Mouse (Mus musculus): ENCODE data around the gene Olah. TPM values are rescaled to one million over a fixed set of nuclear protein-coding genes. Genes with fewer than 3 reads are reported as not detected.
"Not testable (repeated sequence)": the region's sequence is repeated elsewhere in the genome, so short reads cannot be mapped to it uniquely, and the experiment has no call there.

The Olah gene
- polyA plus RNA-seq (2014; fragmentation: Nextera tagmentation; extraction: Ambion mirVana): not detected in 2 replicates

DNA sequence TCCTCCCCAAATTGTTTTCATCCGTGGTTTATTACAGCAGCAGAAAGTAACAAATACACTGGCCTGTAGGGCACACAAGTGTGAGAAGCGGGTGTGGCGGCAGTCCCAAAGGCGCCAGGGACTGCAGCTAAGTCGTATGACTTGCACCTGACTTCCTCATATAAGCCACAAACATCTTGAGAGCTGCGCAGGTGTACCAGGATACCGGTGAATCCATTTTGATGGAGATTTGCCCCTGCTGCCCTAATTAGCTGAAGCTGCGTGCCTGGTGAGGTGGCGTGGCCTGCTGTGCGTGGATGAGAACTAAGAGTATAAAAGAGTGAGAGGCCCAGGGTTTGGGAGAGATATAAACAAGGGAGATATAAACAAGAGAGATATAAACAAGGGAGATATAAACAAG lies at the start of gene Olah:
Gene Olah (minus strand): TSS at position 101 of the 400 bp plus-strand sequence.
- H3K9me3 ChIP-seq (ENCODE audit: control insufficient read depth, low read depth, low read length); H3K4me1 ChIP-seq (ENCODE audit: control insufficient read depth, insufficient read depth, low read length); ATAC-seq (ENCODE audit: insufficient number of reproducible peaks, insufficient read depth, low FRiP score, low read depth); H3K9ac ChIP-seq (replicated peaks; ENCODE audit: low read depth, low read length); H3K36me3 ChIP-seq (ENCODE audit: control insufficient read depth, insufficient read depth, low read length); H3K27me3 ChIP-seq (ENCODE audit: control insufficient read depth, insufficient read depth, low read length); H3K27ac ChIP-seq (ENCODE audit: low read length); H3K4me3 ChIP-seq (ENCODE audit: low read depth, low read length); H3K4me2 ChIP-seq (replicated peaks; ENCODE audit: low read depth, low read length): not testable (repeated sequence)
- 65% methylated on average over 10 of the region's 10 CpGs for WGBS

DNA sequence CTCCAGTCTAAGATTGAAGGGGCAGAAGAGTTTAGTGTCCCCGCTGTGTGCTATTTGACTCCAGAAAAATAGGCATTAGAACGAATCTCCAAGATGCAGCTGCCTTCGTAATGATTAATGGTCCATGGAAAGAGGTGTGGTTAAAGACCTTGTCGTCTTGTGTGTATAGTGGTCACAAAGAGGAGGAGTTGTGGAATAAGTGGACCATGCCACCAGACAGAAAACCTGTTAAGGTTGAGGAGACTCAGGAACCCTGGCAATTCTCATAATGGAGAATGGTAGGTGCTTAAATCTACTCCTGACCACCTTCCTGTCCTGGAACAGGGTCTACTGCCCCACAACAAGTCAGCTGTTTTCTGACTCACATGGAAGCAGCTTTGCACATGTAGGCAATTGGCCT lies 49.0 kb upstream of the Olah start:
- H3K36me3 ChIP-seq (ENCODE audit: control insufficient read depth, insufficient read depth, low read length): no peaks in the 10 kb centered on the region; the same call in 1 of the 2 replicates
- no peak for ATAC-seq (ENCODE audit: insufficient number of reproducible peaks, insufficient read depth, low FRiP score, low read depth)
- no peaks in the 10 kb centered on the region for H3K27me3 ChIP-seq (ENCODE audit: control insufficient read depth, insufficient read depth, low read length)
- H3K4me1 ChIP-seq (ENCODE audit: control insufficient read depth, insufficient read depth, low read length): no peaks in the 10 kb centered on the region
- no peak overlapping the region for H3K27ac ChIP-seq (ENCODE audit: low read length)
- H3K4me2 ChIP-seq (replicated peaks; ENCODE audit: low read depth, low read length): no peak overlapping the region
- 74% methylated on average over 4 of the region's 4 CpGs for WGBS
- no peak overlapping the region for H3K4me3 ChIP-seq (ENCODE audit: low read depth, low read length)
- H3K9me3 ChIP-seq (ENCODE audit: control insufficient read depth, low read depth, low read length): no peaks in the 10 kb centered on the region
- H3K9ac ChIP-seq (replicated peaks; ENCODE audit: low read depth, low read length): no peak overlapping the region

DNA sequence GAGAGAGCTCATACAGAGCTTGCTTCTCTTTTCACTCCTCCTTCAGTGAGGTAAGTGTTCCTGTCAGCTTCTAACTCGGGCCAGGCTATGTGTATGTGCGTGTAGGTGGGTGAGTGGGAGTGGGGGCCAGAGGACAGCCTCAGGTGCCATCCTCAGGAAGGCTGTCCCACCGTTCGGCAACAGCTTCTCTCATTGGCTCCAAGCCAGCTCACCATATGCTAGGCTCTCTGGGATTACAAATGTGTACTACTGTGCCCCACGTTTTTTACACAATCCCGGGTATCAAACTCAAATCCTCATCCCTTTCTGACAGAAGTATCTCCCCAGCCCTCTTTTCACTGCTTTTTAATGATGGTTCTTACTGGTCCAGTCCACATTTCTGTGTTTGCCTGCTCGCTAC lies 47.2 kb upstream of the Olah start:
- Histone ChIP-seq H3K4me3 (ENCODE audit: low read depth, low read length) (no peak overlapping the region), H3K4me2 (replicated peaks; ENCODE audit: low read depth, low read length) (no peak overlapping the region), H3K27me3 (ENCODE audit: control insufficient read depth, insufficient read depth, low read length) (no peaks in the 10 kb centered on the region), H3K4me1 (ENCODE audit: control insufficient read depth, insufficient read depth, low read length) (no peaks in the 10 kb centered on the region), H3K9me3 (ENCODE audit: control insufficient read depth, low read depth, low read length) (no peaks in the 10 kb centered on the region), H3K27ac (ENCODE audit: low read length) (no peak overlapping the region), H3K9ac (replicated peaks; ENCODE audit: low read depth, low read length) (no peak overlapping the region), H3K36me3 (ENCODE audit: control insufficient read depth, insufficient read depth, low read length) (peaks cover 3% of the 10 kb centered on the region)
- 63% methylated on average over 7 of the region's 7 CpGs for WGBS
- ATAC-seq (ENCODE audit: insufficient number of reproducible peaks, insufficient read depth, low FRiP score, low read depth): no peak

- no peak overlapping the region for H3K9ac ChIP-seq (replicated peaks; ENCODE audit: low read depth, low read length)
- ATAC-seq (ENCODE audit: insufficient number of reproducible peaks, insufficient read depth, low FRiP score, low read depth): no peak
- no peaks in the 10 kb centered on the region for H3K9me3 ChIP-seq (ENCODE audit: control insufficient read depth, low read depth, low read length)
- peaks cover 3% of the 10 kb centered on the region for H3K36me3 ChIP-seq (ENCODE audit: control insufficient read depth, insufficient read depth, low read length)
- H3K27ac ChIP-seq (ENCODE audit: low read length): no peak overlapping the region
- H3K4me3 ChIP-seq (ENCODE audit: low read depth, low read length): no peak overlapping the region
- 62% methylated on average over 7 of the region's 7 CpGs for WGBS
- no peaks in the 10 kb centered on the region for H3K27me3 ChIP-seq (ENCODE audit: control insufficient read depth, insufficient read depth, low read length)
- no peaks in the 10 kb centered on the region for H3K4me1 ChIP-seq (ENCODE audit: control insufficient read depth, insufficient read depth, low read length)
- no peak overlapping the region for H3K4me2 ChIP-seq (replicated peaks; ENCODE audit: low read depth, low read length)
Observed at GRCm38 (mm10) chr2:3437956-3438355, 40.9 kb upstream of the Olah start.

DNA sequence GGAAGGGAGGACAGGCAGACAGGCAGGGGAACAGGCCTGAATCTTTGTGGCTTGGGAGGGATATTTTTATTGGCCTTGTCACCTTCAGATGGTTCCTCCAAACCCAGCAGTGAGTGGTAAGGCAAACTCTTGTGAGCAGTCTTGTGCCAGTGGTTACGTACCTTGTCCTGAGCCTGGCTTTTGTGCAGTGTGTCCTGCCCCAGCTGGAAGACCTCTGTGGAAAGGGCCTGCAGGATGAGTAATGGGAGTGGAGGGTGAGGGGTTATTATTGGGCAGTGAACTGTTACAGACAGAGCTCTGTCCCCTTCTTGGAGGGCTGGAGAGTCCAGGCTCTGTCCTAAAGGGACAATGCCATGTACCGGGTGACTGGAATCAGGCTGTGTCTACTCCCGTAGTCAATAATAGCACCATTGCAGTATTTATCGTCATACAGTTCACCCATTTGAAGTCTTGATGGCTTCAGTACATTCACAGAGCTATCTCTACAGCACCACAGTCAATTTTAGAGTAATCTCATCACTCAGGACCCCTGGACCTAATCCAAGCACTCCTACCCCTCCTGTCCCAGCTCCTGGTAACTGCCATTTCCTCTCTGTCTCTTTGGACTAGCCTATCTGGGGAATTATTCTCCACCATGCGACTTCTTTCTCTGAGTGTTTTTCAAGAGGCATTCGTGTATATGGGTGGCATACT lies 38.5 kb upstream of the Olah start:
- peaks cover under 1% of the 10 kb centered on the region; the same call in 1 of the 2 replicates for H3K36me3 ChIP-seq (ENCODE audit: control insufficient read depth, insufficient read depth, low read length)
- no peak overlapping the region for H3K27ac ChIP-seq (ENCODE audit: low read length)
- no peak for ATAC-seq (ENCODE audit: insufficient number of reproducible peaks, insufficient read depth, low FRiP score, low read depth)
- H3K9ac ChIP-seq (replicated peaks; ENCODE audit: low read depth, low read length): no peak overlapping the region
- no peaks in the 10 kb centered on the region for H3K27me3 ChIP-seq (ENCODE audit: control insufficient read depth, insufficient read depth, low read length)
- no peak overlapping the region for H3K4me3 ChIP-seq (ENCODE audit: low read depth, low read length)
- H3K4me2 ChIP-seq (replicated peaks; ENCODE audit: low read depth, low read length): no peak overlapping the region
- H3K9me3 ChIP-seq (ENCODE audit: control insufficient read depth, low read depth, low read length): no peaks in the 10 kb centered on the region
- H3K4me1 ChIP-seq (ENCODE audit: control insufficient read depth, insufficient read depth, low read length): no peaks in the 10 kb centered on the region
- 83% methylated on average over 6 of the region's 6 CpGs for WGBS

DNA sequence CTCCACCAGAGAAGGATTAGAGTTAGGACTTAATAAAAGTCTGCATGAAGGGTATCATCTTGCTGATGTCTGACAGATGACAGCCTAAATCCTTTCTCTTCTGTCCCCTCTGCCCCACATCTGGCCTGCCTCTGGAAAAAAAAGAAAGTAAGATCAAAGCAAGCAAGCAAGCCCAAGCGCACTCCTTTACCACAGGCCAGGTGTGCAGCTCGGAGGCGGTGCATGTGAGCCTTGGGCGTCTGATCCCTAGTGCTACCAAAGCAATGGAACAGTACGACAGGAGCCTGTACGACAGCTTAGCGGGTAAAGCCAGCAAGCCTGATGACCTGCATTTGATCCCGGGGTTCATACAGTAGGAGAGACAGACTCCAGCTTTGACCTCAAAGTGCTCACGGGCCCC lies 33.9 kb upstream of the Olah start:
- H3K4me1 ChIP-seq (ENCODE audit: control insufficient read depth, insufficient read depth, low read length): no peaks in the 10 kb centered on the region
- no peak overlapping the region for H3K9ac ChIP-seq (replicated peaks; ENCODE audit: low read depth, low read length)
- no peaks in the 10 kb centered on the region; the same call in 1 of the 2 replicates for H3K36me3 ChIP-seq (ENCODE audit: control insufficient read depth, insufficient read depth, low read length)
- no peaks in the 10 kb centered on the region for H3K27me3 ChIP-seq (ENCODE audit: control insufficient read depth, insufficient read depth, low read length)
- no peak for ATAC-seq (ENCODE audit: insufficient number of reproducible peaks, insufficient read depth, low FRiP score, low read depth)
- H3K4me3 ChIP-seq (ENCODE audit: low read depth, low read length): no peak overlapping the region
- 71% methylated on average over 9 of the region's 9 CpGs for WGBS
- H3K4me2 ChIP-seq (replicated peaks; ENCODE audit: low read depth, low read length): no peak overlapping the region
- no peak overlapping the region for H3K27ac ChIP-seq (ENCODE audit: low read length)
- no peaks in the 10 kb centered on the region for H3K9me3 ChIP-seq (ENCODE audit: control insufficient read depth, low read depth, low read length)

DNA sequence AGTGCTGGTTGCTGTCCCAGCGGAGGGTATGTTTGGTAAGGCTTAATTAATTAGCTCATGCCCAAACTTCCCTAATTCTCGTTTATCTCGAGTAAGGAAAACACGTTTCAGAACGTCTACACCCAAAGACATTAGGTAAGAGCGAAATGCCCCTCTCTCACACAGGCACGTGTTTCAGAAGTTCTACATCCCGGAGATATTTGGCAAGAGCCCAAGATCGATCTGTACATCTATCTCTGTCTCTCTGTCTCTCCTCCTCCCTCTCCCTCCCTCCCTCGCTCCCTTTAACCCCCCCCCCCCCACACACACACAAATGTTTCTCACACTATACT lies 27.5 kb upstream of the Olah start:
- Histone ChIP-seq H3K27me3 (ENCODE audit: control insufficient read depth, insufficient read depth, low read length) (no peaks in the 10 kb centered on the region), H3K27ac (ENCODE audit: low read length) (no peak overlapping the region), H3K4me2 (replicated peaks; ENCODE audit: low read depth, low read length) (peak overlapping the region; percentile 96), H3K9ac (replicated peaks; ENCODE audit: low read depth, low read length) (peak overlapping the region; percentile 41), H3K9me3 (ENCODE audit: control insufficient read depth, low read depth, low read length) (no peaks in the 10 kb centered on the region), H3K36me3 (ENCODE audit: control insufficient read depth, insufficient read depth, low read length) (no peaks in the 10 kb centered on the region), H3K4me1 (ENCODE audit: control insufficient read depth, insufficient read depth, low read length) (peaks cover 5% of the 10 kb centered on the region; the same call in 1 of the 2 replicates), H3K4me3 (ENCODE audit: low read depth, low read length) (peak overlapping the region; percentile 69)
- no peak for ATAC-seq (ENCODE audit: insufficient number of reproducible peaks, insufficient read depth, low FRiP score, low read depth)
- 6% methylated on average over 10 of the region's 10 CpGs for WGBS

GRCm38 (mm10) chr2:3423841-3424578 lies 27.0 kb upstream of the Olah start, which contains the start of gene Dclre1c:
Gene Dclre1c (plus strand): TSS chr2:3424131.
- peak within 1 kb of the TSS; percentile 41 for H3K9ac ChIP-seq (replicated peaks; ENCODE audit: low read depth, low read length)
- ATAC-seq (ENCODE audit: insufficient number of reproducible peaks, insufficient read depth, low FRiP score, low read depth): peak; percentile 98
- peaks cover 5% of the 10 kb centered on the region; the same call in 1 of the 2 replicates for H3K4me1 ChIP-seq (ENCODE audit: control insufficient read depth, insufficient read depth, low read length)
- peak within 1 kb of the TSS; percentile 69 for H3K4me3 ChIP-seq (ENCODE audit: low read depth, low read length)
- H3K27ac ChIP-seq (ENCODE audit: low read length): no peak within 1 kb of the TSS
- no peaks in the 10 kb centered on the region for H3K36me3 ChIP-seq (ENCODE audit: control insufficient read depth, insufficient read depth, low read length)
- WGBS: 1% methylated on average over 29 of the region's 29 CpGs
- no peaks in the 10 kb centered on the region for H3K9me3 ChIP-seq (ENCODE audit: control insufficient read depth, low read depth, low read length)
- no peaks in the 10 kb centered on the region for H3K27me3 ChIP-seq (ENCODE audit: control insufficient read depth, insufficient read depth, low read length)
- peak within 1 kb of the TSS; percentile 96 for H3K4me2 ChIP-seq (replicated peaks; ENCODE audit: low read depth, low read length)
